Mouse (Mus musculus) WW6 (cell line): ENCODE measurements around the gene Ifnab.

ENCODE experiments used
- DNase-seq: peaks from one replicate; pipeline ENCODE4 v3.0.0-alpha.2; 2013; ENCODE audit warnings: low read depth, low spot score

Gene Ifnab

DNA sequence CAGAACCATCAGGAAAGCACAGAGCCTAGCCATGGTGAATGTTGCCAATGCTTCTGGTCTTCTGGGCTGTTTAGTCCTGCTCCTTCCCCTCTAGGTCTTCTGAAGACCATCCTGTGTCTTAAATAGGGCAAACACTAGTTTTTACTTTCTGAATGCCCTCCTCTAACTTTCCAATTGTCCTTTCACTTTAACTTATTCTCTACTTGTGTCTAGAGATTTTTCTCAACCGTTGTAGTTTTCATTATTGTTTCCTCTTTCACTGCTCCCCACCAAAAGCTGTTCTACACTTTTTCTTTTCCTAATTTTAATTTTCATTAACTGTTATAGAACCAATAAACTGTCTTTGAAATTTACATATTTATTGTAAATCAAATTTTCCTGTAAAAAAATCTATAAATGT is 14.3 kb downstream of the Ifnab start, which contains the start of gene Ifna16:
Ifna16 (minus strand) TSS at position 101 of the 400 bp plus-strand sequence.
- DNase-seq = no peak

DNA sequence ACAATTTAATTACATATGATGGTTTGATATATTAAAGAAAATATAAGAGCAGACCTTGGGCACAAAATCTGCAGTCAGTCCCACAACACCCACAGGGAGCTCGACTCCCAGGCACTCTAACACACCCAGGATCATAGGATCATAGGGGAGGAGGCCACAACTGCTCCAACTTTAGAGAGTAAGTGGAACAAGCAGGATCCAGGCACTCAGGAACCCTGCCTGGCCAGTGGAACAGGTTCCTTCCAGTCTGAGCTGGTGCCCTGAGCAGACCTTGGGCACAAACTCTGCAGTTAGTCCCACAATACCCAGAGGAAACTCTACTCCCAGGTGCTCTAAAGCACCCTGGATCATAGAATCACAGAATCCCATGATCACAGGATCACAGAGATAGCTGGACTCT is 35.7 kb downstream of the Ifnab start:
- DNase-seq = no peak

DNA sequence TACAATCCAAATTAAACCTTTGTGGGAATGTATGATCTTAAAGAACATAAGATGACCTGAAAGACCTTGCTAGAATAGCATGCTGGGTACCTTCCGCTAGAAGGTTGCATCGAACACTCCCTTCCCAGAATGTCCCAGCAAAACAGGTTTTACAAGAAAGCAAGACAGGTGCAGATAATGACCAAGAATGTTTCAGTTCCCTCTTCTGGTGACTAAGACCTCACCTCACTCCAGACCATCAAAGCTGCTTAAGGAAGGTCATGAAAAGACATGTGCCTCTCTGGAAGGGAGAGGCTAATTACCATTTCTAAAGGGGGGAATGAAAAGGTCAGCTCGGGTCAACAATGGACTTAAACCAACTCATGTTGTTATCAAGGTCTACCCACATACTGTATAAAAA is 37.5 kb downstream of the Ifnab start:
- DNase-seq = no peak

DNA sequence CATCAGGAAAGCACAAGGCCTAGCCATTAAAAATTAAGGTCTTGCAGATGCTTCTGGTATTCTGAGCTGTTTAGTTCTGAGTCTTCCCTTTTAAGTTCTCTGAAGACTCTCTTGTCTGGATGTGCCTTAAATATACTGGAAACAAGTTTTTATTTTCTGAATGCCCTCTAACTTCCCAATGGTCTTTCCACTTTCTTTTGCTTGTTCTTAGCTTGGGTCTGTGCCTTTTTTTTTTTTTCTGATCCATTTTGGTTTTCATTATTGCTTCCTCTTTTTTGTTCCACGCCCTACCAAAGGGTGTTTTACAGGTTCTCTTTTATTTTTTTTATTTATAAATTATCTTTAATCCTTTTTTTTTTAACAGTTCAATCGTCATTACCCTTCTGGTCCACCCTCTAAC is 46.8 kb downstream of the Ifnab start, which contains the start of gene Ifna13:
Ifna13 (minus strand) TSS at position 101 of the 400 bp plus-strand sequence.
- no peak for DNase-seq

DNA sequence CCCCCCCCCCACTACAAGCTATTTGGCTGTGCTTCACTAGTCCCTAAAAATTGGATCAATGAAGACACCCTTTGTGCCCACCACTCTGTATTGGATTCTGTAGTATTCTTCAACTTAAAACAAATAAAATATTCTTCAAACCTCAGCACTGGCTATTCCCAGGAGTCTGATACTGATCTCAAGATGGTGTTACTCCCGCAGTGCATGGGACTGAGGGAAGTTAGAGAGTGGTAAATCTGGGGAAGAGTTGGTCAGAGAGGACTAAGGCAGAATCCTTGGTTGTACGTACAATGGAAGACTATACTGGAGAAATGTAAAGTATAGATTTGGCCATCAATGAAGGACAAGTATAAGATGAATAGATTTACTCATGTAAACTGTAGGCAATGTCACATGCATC is 48.6 kb downstream of the Ifnab start:
- no peak for DNase-seq

DNA sequence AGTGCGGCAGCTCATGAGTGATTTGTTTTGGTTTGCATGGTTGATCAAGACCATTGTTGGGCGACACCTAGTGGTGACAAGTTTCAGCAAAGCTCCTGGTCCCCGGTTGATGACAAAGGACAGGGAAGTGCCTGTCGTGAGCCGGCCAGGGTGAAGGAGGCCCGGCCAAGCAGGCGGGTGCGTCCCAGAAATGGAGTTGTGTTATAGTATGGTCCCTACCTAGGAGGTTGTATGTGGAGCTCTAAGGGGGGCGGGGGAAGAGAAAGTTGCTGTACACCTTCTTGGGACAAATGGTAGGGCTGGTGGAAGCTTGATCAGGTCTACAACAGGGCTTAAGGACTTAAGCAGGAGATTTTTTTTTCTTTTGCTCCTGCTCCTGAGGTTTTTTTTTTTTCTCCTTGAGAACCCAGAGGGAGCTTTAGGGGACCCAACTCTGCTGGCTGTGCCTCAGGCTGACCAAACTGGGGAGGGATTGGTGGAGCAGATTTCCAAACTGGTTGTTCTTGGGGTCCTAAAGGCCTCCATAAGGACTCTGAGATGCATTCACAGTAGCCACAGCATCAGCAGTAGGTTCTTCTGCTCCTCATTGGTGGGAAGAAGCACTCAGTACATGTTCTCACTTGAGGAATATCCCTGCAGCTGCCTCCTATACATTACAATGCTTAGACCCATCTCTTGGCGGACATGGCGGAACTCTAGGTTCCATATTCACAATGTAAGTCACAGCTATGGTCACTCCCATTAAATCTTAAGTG is 49.9 kb downstream of the Ifnab start:
- peak; percentile 100 for DNase-seq

DNA sequence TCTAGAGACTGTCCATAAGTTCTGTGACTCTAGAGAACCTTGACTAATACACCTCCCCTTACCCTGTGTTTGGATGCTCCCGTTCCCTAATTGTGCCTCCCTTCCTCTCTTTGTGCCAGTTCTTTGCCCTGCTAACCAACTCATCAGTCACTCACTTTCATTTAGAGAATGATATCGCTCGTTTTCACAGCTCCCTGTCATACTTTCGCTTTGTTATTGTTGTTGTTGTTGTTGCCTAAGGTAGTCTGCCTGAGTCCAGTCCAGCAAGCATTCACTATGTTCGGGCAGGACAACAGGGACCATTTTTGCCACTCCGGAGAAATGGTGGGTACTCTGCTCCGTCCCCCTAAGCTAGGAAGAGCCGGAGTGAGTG is 50.5 kb downstream of the Ifnab start:
- no peak for DNase-seq
